Mouse (Mus musculus): ENCODE measurements around the gene Mycbpap.

Mycbpap gene

GRCm38 (mm10) chr11:94483436-94483835, 38.1 kb downstream of the Mycbpap start:
- intact Hi-C loops (cut with DNase I): no loop called here

- intact Hi-C loops (cut with DNase I): no loop called here
These were observed 38.8 kb downstream of the Mycbpap start for GRCm38 (mm10) chr11:94482738-94483137.

GRCm38 (mm10) chr11:94481963-94482362, 39.6 kb downstream of the Mycbpap start:
- intact Hi-C loops (cut with DNase I): no loop called here

- intact Hi-C loops (cut with DNase I): no loop called here
These were observed 41.2 kb downstream of the Mycbpap start for GRCm38 (mm10) chr11:94480382-94480781.

GRCm38 (mm10) chr11:94477651-94478050, 43.9 kb downstream of the Mycbpap start:
- intact Hi-C loops (cut with DNase I): no loop called here

- intact Hi-C loops (cut with DNase I): no loop called here
These were observed 45.8 kb downstream of the Mycbpap start for GRCm38 (mm10) chr11:94475722-94476121.

- intact Hi-C loops (cut with DNase I): no loop called here
These were observed 47.0 kb downstream of the Mycbpap start for GRCm38 (mm10) chr11:94474544-94474910.

GRCm38 (mm10) chr11:94473707-94474543, 47.6 kb downstream of the Mycbpap start, which contains the start of gene Cacna1g:
Cacna1g (minus strand) TSS chr11:94474198.
- intact Hi-C loops (cut with DNase I): no loop called here

- intact Hi-C loops (cut with DNase I): no loop called here
These were observed 48.4 kb downstream of the Mycbpap start for GRCm38 (mm10) chr11:94472916-94473706.

GRCm38 (mm10) chr11:94472585-94472915, 49.0 kb downstream of the Mycbpap start:
- intact Hi-C loops (cut with DNase I): no loop called here

- intact Hi-C loops (cut with DNase I): no loop called here
These were observed 49.6 kb downstream of the Mycbpap start for GRCm38 (mm10) chr11:94471740-94472584.

- intact Hi-C loops (cut with DNase I): no loop called here
These were observed 51.2 kb downstream of the Mycbpap start for GRCm38 (mm10) chr11:94470391-94470790.

GRCm38 (mm10) chr11:94469136-94470064, 52.1 kb downstream of the Mycbpap start:
- intact Hi-C loops (cut with DNase I): no loop called here

- intact Hi-C loops (cut with DNase I): no loop called here
These were observed 52.9 kb downstream of the Mycbpap start for GRCm38 (mm10) chr11:94468582-94469064.

GRCm38 (mm10) chr11:94466333-94466855, 55.1 kb downstream of the Mycbpap start:
- intact Hi-C loops (cut with DNase I): no loop called here

GRCm38 (mm10) chr11:94464170-94464569, 57.4 kb downstream of the Mycbpap start:
- intact Hi-C loops (cut with DNase I): no loop called here

- intact Hi-C loops (cut with DNase I): no loop called here
These were observed 59.7 kb downstream of the Mycbpap start for GRCm38 (mm10) chr11:94461856-94462255.

- intact Hi-C loops (cut with DNase I): no loop called here
These were observed 64.5 kb downstream of the Mycbpap start for GRCm38 (mm10) chr11:94457001-94457400.

- intact Hi-C loops (cut with DNase I): no loop called here
These were observed 65.2 kb downstream of the Mycbpap start for GRCm38 (mm10) chr11:94456347-94456746.
